Mouse (Mus musculus) thymus, postnatal 10 days (tissue): ENCODE results near the gene Gm2000.
A peak's percentile ranks its signal among the peaks of the same experiment; 100 is the strongest.
"Not testable (repeated sequence)": the region's sequence is repeated elsewhere in the genome, so short reads cannot be mapped to it uniquely, and the experiment has no call there.

ENCODE experiments used
- DNase-seq, 2 experiments: peaks; one replicate each; pipeline ENCODE4 v3.0.0; 2021; ENCODE audit warnings: low spot score in 2 of 2

Gene Gm2000

GRCm38 (mm10) chr1:156365740-156366139, at the start of gene Gm2000:
Gene Gm2000 (plus strand): TSS chr1:156366040.
- no peak for DNase-seq

- no peak for DNase-seq
Measured at GRCm38 (mm10) chr1:156323126-156323525, 42.7 kb upstream of the Gm2000 start.

GRCm38 (mm10) chr1:156340847-156341246, 25.0 kb upstream of the Gm2000 start:
- no peak for DNase-seq

- DNase-seq = no peak
Measured at GRCm38 (mm10) chr1:156344433-156344832, 21.4 kb upstream of the Gm2000 start.

GRCm38 (mm10) chr1:156345633-156346032, 20.2 kb upstream of the Gm2000 start:
- DNase-seq = no peak

GRCm38 (mm10) chr1:156349031-156349430, 16.8 kb upstream of the Gm2000 start:
- DNase-seq = no peak

GRCm38 (mm10) chr1:156350441-156350840, 15.4 kb upstream of the Gm2000 start:
- DNase-seq = peak; percentile 29 to 31

GRCm38 (mm10) chr1:156352466-156352865, 13.4 kb upstream of the Gm2000 start:
- no peak for DNase-seq

- DNase-seq = peak in 1 of 2 experiments; percentile 2
Measured at GRCm38 (mm10) chr1:156381217-156381616, 15.4 kb downstream of the Gm2000 start.

- DNase-seq = no peak
Measured at GRCm38 (mm10) chr1:156386232-156386631, 20.4 kb downstream of the Gm2000 start.

GRCm38 (mm10) chr1:156386880-156387279, 21.0 kb downstream of the Gm2000 start:
- DNase-seq = no peak

GRCm38 (mm10) chr1:156393148-156393547, 27.3 kb downstream of the Gm2000 start:
- no peak for DNase-seq

GRCm38 (mm10) chr1:156400159-156400558, 34.3 kb downstream of the Gm2000 start:
- not testable (repeated sequence) for DNase-seq

- no peak for DNase-seq
Measured at GRCm38 (mm10) chr1:156402491-156402890, 36.7 kb downstream of the Gm2000 start.

GRCm38 (mm10) chr1:156403251-156403650, 37.4 kb downstream of the Gm2000 start:
- no peak for DNase-seq

- DNase-seq = peak; percentile 72 to 79
Measured at GRCm38 (mm10) chr1:156408004-156408403, 42.2 kb downstream of the Gm2000 start.

- DNase-seq = peak; percentile 69 to 81
Measured at GRCm38 (mm10) chr1:156408521-156408920, 42.7 kb downstream of the Gm2000 start.
